Mouse (Mus musculus): ENCODE measurements around the gene Lhx3. TPM values are rescaled to one million over a fixed set of nuclear protein-coding genes. Genes with fewer than 3 reads are reported as not detected.

Lhx3 gene
- polyA plus RNA-seq (2015; fragmentation: Nextera tagmentation; extraction: Ambion mirVana): not detected in 2 replicates

DNA sequence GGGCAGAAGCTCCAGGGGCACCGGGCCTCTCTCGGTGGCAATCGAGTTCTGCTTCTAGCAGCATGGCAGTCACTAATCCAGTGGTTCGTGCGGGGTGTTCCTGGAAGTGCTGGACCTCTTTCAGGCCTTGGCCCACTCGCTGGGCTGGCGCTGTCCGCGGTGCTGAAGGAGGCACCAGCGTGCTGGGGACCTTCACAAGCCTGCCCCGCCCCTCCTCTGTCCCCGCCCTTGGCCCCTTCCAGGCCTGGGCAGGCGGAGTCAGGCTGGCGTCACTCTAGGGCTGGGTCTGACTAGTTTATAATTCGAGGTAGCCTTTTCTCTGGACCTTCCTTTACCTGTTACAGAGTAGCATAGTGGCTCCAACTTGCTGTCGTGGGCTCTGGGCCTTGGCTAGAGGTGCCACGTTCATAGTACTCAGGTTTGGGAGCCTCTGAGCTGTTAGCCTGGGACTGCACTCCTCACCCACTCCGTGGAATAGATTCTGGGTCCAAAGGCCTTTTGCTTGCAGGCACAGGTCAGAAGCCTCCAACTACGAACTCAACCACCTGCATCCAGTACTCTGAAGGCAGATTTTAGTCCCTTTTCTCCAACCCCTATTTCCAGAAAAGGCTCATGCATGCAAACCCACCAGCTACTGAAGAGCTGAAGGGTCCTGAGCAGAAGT is at the start of gene Lhx3:
Lhx3 (minus strand) TSS at position 164 of the 664 bp plus-strand sequence.

DNA sequence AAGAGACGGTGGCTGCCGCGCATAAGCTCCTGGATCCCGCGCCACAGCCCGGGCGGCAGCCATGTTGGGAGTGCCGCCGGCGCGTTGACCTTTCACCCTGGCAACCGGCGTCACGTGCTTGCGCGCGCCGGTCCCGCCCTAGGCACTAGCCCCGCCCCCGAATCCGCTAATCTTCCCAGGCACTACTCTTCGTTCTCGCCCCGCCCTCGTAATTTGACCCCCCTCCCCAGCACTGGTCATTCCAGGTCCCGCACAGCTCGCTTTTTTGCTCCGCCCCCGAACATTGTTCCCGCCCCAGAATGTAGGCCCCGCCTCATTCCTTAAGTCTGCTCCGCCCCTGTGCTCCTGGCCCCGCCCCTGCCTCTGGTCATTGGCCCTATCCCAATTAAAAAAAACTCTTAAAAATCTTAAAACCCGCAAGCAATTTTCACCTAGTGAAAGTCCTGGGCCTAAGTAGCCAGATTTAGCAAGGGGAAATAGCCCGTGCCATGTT is 29.2 kb upstream of the Lhx3 start, which contains the start of gene Qsox2:
Qsox2 (minus strand) TSS at position 236 of the 493 bp plus-strand sequence.

Other genes starting within 250 kb of the Lhx3 start
- 7.5 and 8.7 TPM in 2 replicates for gene Camsap1, start 225.0 kb downstream of the Lhx3 start, polyA plus RNA-seq (2015; fragmentation: Nextera tagmentation; extraction: Ambion mirVana)
- gene Ubac1, start 186.5 kb downstream of the Lhx3 start, polyA plus RNA-seq (2015; fragmentation: Nextera tagmentation; extraction: Ambion mirVana): 288 and 302 TPM in 2 replicates
- 3.4 and 6.3 TPM in 2 replicates for gene Nacc2, start 85.1 kb downstream of the Lhx3 start, polyA plus RNA-seq (2015; fragmentation: Nextera tagmentation; extraction: Ambion mirVana)
- 7.3 and 8.4 TPM in 2 replicates for gene Qsox2, start 29.2 kb upstream of the Lhx3 start, polyA plus RNA-seq (2015; fragmentation: Nextera tagmentation; extraction: Ambion mirVana)
- not detected in 2 replicates for gene Ccdc187, start 86.3 kb upstream of the Lhx3 start, polyA plus RNA-seq (2015; fragmentation: Nextera tagmentation; extraction: Ambion mirVana)
- 17.2 and 18.8 TPM in 2 replicates for gene Gpsm1, start 107.2 kb upstream of the Lhx3 start, polyA plus RNA-seq (2015; fragmentation: Nextera tagmentation; extraction: Ambion mirVana)
- gene Dnlz, start 143.8 kb upstream of the Lhx3 start, polyA plus RNA-seq (2015; fragmentation: Nextera tagmentation; extraction: Ambion mirVana): 19.7 and 21.2 TPM in 2 replicates
- 0.59 and 0.94 TPM in 2 replicates for gene Card9, start 152.6 kb upstream of the Lhx3 start, polyA plus RNA-seq (2015; fragmentation: Nextera tagmentation; extraction: Ambion mirVana)
- 7.9 and 11.8 TPM in 2 replicates for gene Snapc4, start 172.4 kb upstream of the Lhx3 start, polyA plus RNA-seq (2015; fragmentation: Nextera tagmentation; extraction: Ambion mirVana)
- 36.1 and 43.0 TPM in 2 replicates for gene Entr1, start 181.0 kb upstream of the Lhx3 start, polyA plus RNA-seq (2015; fragmentation: Nextera tagmentation; extraction: Ambion mirVana)
- 92.2 and 94.2 TPM in 2 replicates for gene Pmpca, start 181.1 kb upstream of the Lhx3 start, polyA plus RNA-seq (2015; fragmentation: Nextera tagmentation; extraction: Ambion mirVana)
- gene Inpp5e, start 200.9 kb upstream of the Lhx3 start, polyA plus RNA-seq (2015; fragmentation: Nextera tagmentation; extraction: Ambion mirVana): 8.2 and 8.8 TPM in 2 replicates
- gene Sec16a, start 236.9 kb upstream of the Lhx3 start, polyA plus RNA-seq (2015; fragmentation: Nextera tagmentation; extraction: Ambion mirVana): 7.7 and 8.2 TPM in 2 replicates

All from skeletal muscle tissue, postnatal 0 days (tissue).